Mouse (Mus musculus) liver, embryonic 14.5 days (tissue): Measurements from ENCODE around the gene Lrtm1. TPM values are rescaled to one million over a fixed set of nuclear protein-coding genes. Genes with fewer than 3 reads are reported as not detected.

Source experiments
- ATAC-seq: fragments of 200-750 bp; cut with Nextera tagmentation; 2 replicates; pipeline ENCODE4 v1.8.0; 2017; ENCODE audit warnings: moderate number of reproducible peaks, mild to moderate bottlenecking, moderate library complexity; ENCODE audit not compliant: insufficient read depth
- DNase-seq, 3 experiments: peaks; one replicate each; pipeline ENCODE4 v3.0.0-alpha.2; 2012 to 2013; ENCODE audit warnings: low read depth in 3 of 3, low spot score in 3 of 3
- H3K27ac ChIP-seq: fragments of 300-500 bp; sonication (generic); 2 replicates; pipeline ENCODE4 v1.5.1; 2014; ENCODE audit warnings: moderate library complexity, mild to moderate bottlenecking, control low read depth, inconsistent platforms
- H3K27me3 ChIP-seq: fragments of 300-500 bp; sonication (generic); 2 replicates; pipeline ENCODE4 v1.6.1; 2014; ENCODE audit warnings: mild to moderate bottlenecking, low read length, moderate library complexity; ENCODE audit not compliant: control insufficient read depth, insufficient read depth
- H3K36me3 ChIP-seq: fragments of 300-500 bp; sonication (generic); replicated peaks from 2 replicates; pipeline ENCODE4 v1.6.1; 2014; ENCODE audit warnings: low read depth; ENCODE audit not compliant: control insufficient read depth, insufficient read depth
- H3K4me1 ChIP-seq, 2 experiments: fragments of 200-500 bp in 1 of 2; fragments of 300-500 bp in 1 of 2; sonication (generic) in 1 of 2; replicated peaks; 2 replicates each; pipeline ENCODE4 v1.6.1; 2012 to 2014; ENCODE audit warnings: antibody characterized with exemption in 1 of 2, inconsistent platforms in 1 of 2, low read length in 1 of 2; ENCODE audit not compliant: control insufficient read depth in 2 of 2, insufficient read depth in 2 of 2
- H3K4me2 ChIP-seq: fragments of 300-500 bp; sonication (generic); 2 replicates; pipeline ENCODE4 v1.6.1; 2014; ENCODE audit warnings: low read depth, mild to moderate bottlenecking, control low read depth, moderate library complexity
- H3K4me3 ChIP-seq, 2 experiments: fragments of 200-500 bp in 1 of 2; fragments of 300-500 bp in 1 of 2; sonication (generic) in 1 of 2; 2 replicates each; pipeline ENCODE4 v1.5.1; 2012 to 2014; ENCODE audit warnings: low read depth in 2 of 2, low read length in 2 of 2, mild to moderate bottlenecking in 2 of 2, control low read depth in 1 of 2, inconsistent platforms in 1 of 2, moderate library complexity in 1 of 2; ENCODE audit not compliant: insufficient read depth in 1 of 2
- H3K9ac ChIP-seq: fragments of 300-500 bp; sonication (generic); replicated peaks from 2 replicates; pipeline ENCODE4 v1.6.1; 2014; ENCODE audit warnings: mild to moderate bottlenecking, control low read depth, moderate library complexity
- H3K9me3 ChIP-seq: fragments of 300-500 bp; sonication (generic); 2 replicates; pipeline ENCODE4 v1.6.1; 2016; ENCODE audit warnings: low read length, mixed read lengths; ENCODE audit not compliant: control insufficient read depth
- CTCF ChIP-seq: IDR thresholded peaks from 2 replicates; pipeline ENCODE4 v1.5.1; 2016; ENCODE audit warnings: antibody characterized with exemption, low read depth, control low read depth
- EP300 ChIP-seq: IDR thresholded peaks from 2 replicates; pipeline ENCODE4 v1.6.1; 2016; ENCODE audit warnings: antibody characterized with exemption, low read depth
- WGBS: fragments of 180-500 bp; shearing (Covaris S2); extraction: QIAGEN DNeasy Blood & Tissue Kit; methylation state at CpG from one replicate; pipeline ENCODE4 v1.1.7; 2014; ENCODE audit not compliant: insufficient replicate concordance; 5-methylcytosine and 5-hydroxymethylcytosine counted together
- polyA plus RNA-seq, 2 experiments: library from polyadenylated mRNA; depleted of rRNA in 1 of 2; stranded (reverse) in 1 of 2; unstranded in 1 of 2; fragments of >200 nt; fragmentation: Nextera tagmentation in 1 of 2; extraction: Ambion mirVana in 1 of 2; gene quantifications; 2 replicates each; pipeline versions ENCODE4 v1.2.1 to v1.2.3; 2012 to 2014

The Lrtm1 gene
- polyA plus RNA-seq, 2 experiments = 0.01 TPM; not detected in 1

GRCm38 (mm10) chr14:29013161-29013560 lies 4.8 kb upstream of the Lrtm1 start:
- Histone ChIP-seq H3K4me2 (no peak overlapping the region), H3K9ac (no peak overlapping the region), H3K4me1 (peaks cover 0 to 11% of the 10 kb centered on the region in 2 experiments; a peak in 2 of 4 replicates), H3K36me3 (no peaks in the 10 kb centered on the region), H3K27me3 (no peaks in the 10 kb centered on the region), H3K9me3 (no peaks in the 10 kb centered on the region), H3K27ac (no peak overlapping the region), H3K4me3 (no peak overlapping the region)
- ATAC-seq (no peak), DNase-seq (no peak)
- 70% methylated on average over 3 of the region's 3 CpGs for WGBS
- TF ChIP-seq EP300 = no peak
- no peak for TF ChIP-seq CTCF

GRCm38 (mm10) chr14:29014680-29015079 lies 3.3 kb upstream of the Lrtm1 start:
- TF ChIP-seq CTCF = no peak
- no peak for TF ChIP-seq EP300
- no peak overlapping the region for H3K27ac ChIP-seq
- ATAC-seq (no peak), DNase-seq (no peak)
- no peaks in the 10 kb centered on the region for H3K9me3 ChIP-seq
- no peak overlapping the region for H3K4me3 ChIP-seq
- H3K27me3 ChIP-seq = no peaks in the 10 kb centered on the region
- H3K4me2 ChIP-seq = no peak overlapping the region
- peaks cover 0 to 8% of the 10 kb centered on the region in 2 experiments; a peak in 2 of 4 replicates for H3K4me1 ChIP-seq
- no peak overlapping the region for H3K9ac ChIP-seq
- WGBS = 52% methylated on average over 2 of the region's 2 CpGs
- no peaks in the 10 kb centered on the region for H3K36me3 ChIP-seq

DNA sequence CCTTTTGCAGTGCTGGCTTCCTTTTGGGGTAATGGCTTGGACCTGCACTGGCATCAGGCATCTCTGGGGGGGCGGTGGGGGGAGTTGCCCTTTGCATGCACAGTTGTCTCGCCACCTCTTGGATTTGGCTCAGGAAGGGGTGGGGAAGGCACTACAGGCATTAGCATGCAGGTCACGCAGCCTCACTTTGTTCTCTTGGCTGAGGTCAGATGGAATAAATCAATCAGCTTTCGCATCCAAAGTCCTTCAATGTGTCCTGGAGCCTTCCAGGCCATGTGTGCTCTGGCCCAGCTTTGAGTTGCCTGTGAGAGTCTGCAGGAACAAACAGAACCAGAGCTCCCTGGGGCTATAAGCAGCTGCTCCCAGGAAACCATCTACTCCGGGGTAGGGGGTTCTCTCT lies 2.1 kb upstream of the Lrtm1 start:
- no peak overlapping the region for H3K4me2 ChIP-seq
- no peaks in the 10 kb centered on the region for H3K27me3 ChIP-seq
- H3K9me3 ChIP-seq = no peaks in the 10 kb centered on the region
- H3K9ac ChIP-seq = no peak overlapping the region
- DNase-seq (no peak), ATAC-seq (no peak)
- H3K4me1 ChIP-seq = peaks cover 0 to 3% of the 10 kb centered on the region in 2 experiments; a peak in 2 of 4 replicates
- H3K4me3 ChIP-seq = no peak overlapping the region
- no peak overlapping the region for H3K27ac ChIP-seq
- TF ChIP-seq EP300 (no peak), CTCF (no peak)
- H3K36me3 ChIP-seq = no peaks in the 10 kb centered on the region
- WGBS = 41% methylated on average over 5 of the region's 5 CpGs

GRCm38 (mm10) chr14:29018316-29019000 lies 450 bp downstream of the Lrtm1 start:
- no peaks in the 10 kb centered on the region for H3K9me3 ChIP-seq
- H3K36me3 ChIP-seq = no peaks in the 10 kb centered on the region
- WGBS = 42% methylated on average over 7 of the region's 7 CpGs
- TF ChIP-seq EP300 (no peak), CTCF (no peak)
- H3K4me3 ChIP-seq = no peak overlapping the region
- no peak overlapping the region for H3K4me2 ChIP-seq
- no peak overlapping the region for H3K27ac ChIP-seq
- DNase-seq (no peak), ATAC-seq (no peak)
- no peaks in the 10 kb centered on the region for H3K27me3 ChIP-seq
- H3K4me1 ChIP-seq = peaks cover 0 to 3% of the 10 kb centered on the region in 2 experiments; a peak in 2 of 4 replicates
- no peak overlapping the region for H3K9ac ChIP-seq

GRCm38 (mm10) chr14:29021295-29021694 lies 3.3 kb downstream of the Lrtm1 start:
- Histone ChIP-seq H3K4me3 (no peak overlapping the region), H3K36me3 (no peaks in the 10 kb centered on the region), H3K27me3 (no peaks in the 10 kb centered on the region), H3K4me2 (no peak overlapping the region), H3K9me3 (no peaks in the 10 kb centered on the region), H3K27ac (no peak overlapping the region), H3K9ac (no peak overlapping the region), H3K4me1 (peaks cover 0 to 2% of the 10 kb centered on the region in 2 experiments; a peak in 2 of 4 replicates)
- no peak for ATAC-seq
- 41% methylated on average over 4 of the region's 4 CpGs for WGBS
- DNase-seq = no peak
- TF ChIP-seq CTCF (no peak), EP300 (no peak)
